Mouse (Mus musculus): ENCODE results near the gene Mtor.

- no peak for TF ChIP-seq POLR2A (IDR thresholded peaks at IDR 0.05; ENCODE audit: borderline replicate concordance, extremely low read depth, insufficient read depth, insufficient read length, poor library complexity, severe bottlenecking)
- no peak for TF ChIP-seq CTCF (IDR thresholded peaks at IDR 0.05; ENCODE audit: borderline replicate concordance, extremely low read depth, insufficient read depth, insufficient read length)
These were observed 14.3 kb downstream of the Mtor start for GRCm38 (mm10) chr4:148462717-148463116.

All from brain, embryonic 14.5 days (tissue).